Mouse (Mus musculus): ENCODE results near the gene Htra1.

GRCm38 (mm10) chr7:130969507-130969906, 33.6 kb downstream of the Htra1 start:
- TF ChIP-seq CTCF (IDR thresholded peaks at IDR 0.05; ENCODE audit: control insufficient read depth, insufficient read depth, low read length) (no peak), POLR2A (IDR thresholded peaks at IDR 0.05; ENCODE audit: borderline replicate concordance, control insufficient read depth, low read depth, low read length) (no peak)

All from bone marrow, adult 2 months (tissue).